Mouse (Mus musculus): ENCODE data around the gene Lrrc75a. TPM values are rescaled to one million over a fixed set of nuclear protein-coding genes. Genes with fewer than 3 reads are reported as not detected.
A peak's percentile ranks its signal among the peaks of the same experiment; 100 is the strongest.

Lrrc75a gene
- polyA plus RNA-seq, 1 experiment from 2014 or later, result 15.9 TPM

GRCm38 (mm10) chr11:62574703-62575085, 73.6 kb downstream of the Lrrc75a start:
- Histone ChIP-seq H3K9me3 (no peaks in the 10 kb centered on the region), H3K9ac (no peak overlapping the region), H3K4me1 (peaks cover 9% of the 10 kb centered on the region), H3K36me3 (no peaks in the 10 kb centered on the region), H3K4me2 (replicated peaks) (no peak overlapping the region), H3K27ac (no peak overlapping the region), H3K27me3 (replicated peaks) (peaks cover 9% of the 10 kb centered on the region), H3K4me3 (no peak overlapping the region)
- no peak for ATAC-seq (ENCODE audit: low FRiP score, low read depth)
- WGBS, result 84% methylated on average over 4 of the region's 4 CpGs

- WGBS, result 77% methylated on average over 6 of the region's 6 CpGs
- Histone ChIP-seq H3K27me3 (replicated peaks) (peaks cover 9% of the 10 kb centered on the region), H3K9me3 (no peaks in the 10 kb centered on the region), H3K27ac (no peak within 1 kb of the TSS), H3K4me1 (peaks cover 9% of the 10 kb centered on the region), H3K36me3 (no peaks in the 10 kb centered on the region), H3K9ac (peak within 1 kb of the TSS; percentile 60; the same call in 1 of the 2 replicates), H3K4me3 (peak within 1 kb of the TSS; percentile 49), H3K4me2 (replicated peaks) (peak within 1 kb of the TSS; percentile 99)
- no peak for ATAC-seq (ENCODE audit: low FRiP score, low read depth)
Observed at GRCm38 (mm10) chr11:62573959-62574702, 74.2 kb downstream of the Lrrc75a start, which contains the start of gene Trpv2. Trpv2 (plus strand) TSS chr11:62574486.

- H3K4me3 ChIP-seq, result no peak overlapping the region
- no peaks in the 10 kb centered on the region for H3K4me1 ChIP-seq
- H3K4me2 ChIP-seq (replicated peaks), result no peak overlapping the region
- no peak overlapping the region for H3K9ac ChIP-seq
- WGBS, result 75% methylated on average over 3 of the region's 3 CpGs
- no peak for ATAC-seq (ENCODE audit: low FRiP score, low read depth)
- H3K9me3 ChIP-seq, result no peaks in the 10 kb centered on the region
- H3K36me3 ChIP-seq, result no peaks in the 10 kb centered on the region
- H3K27me3 ChIP-seq (replicated peaks), result no peaks in the 10 kb centered on the region
- no peak overlapping the region for H3K27ac ChIP-seq
Observed at GRCm38 (mm10) chr11:62568300-62568699, 80.0 kb downstream of the Lrrc75a start.

- no peak for ATAC-seq (ENCODE audit: low FRiP score, low read depth)
- Histone ChIP-seq H3K27ac (no peak overlapping the region), H3K27me3 (replicated peaks) (no peaks in the 10 kb centered on the region), H3K4me3 (no peak overlapping the region), H3K4me2 (replicated peaks) (no peak overlapping the region), H3K9me3 (no peaks in the 10 kb centered on the region), H3K4me1 (no peaks in the 10 kb centered on the region), H3K9ac (no peak overlapping the region), H3K36me3 (no peaks in the 10 kb centered on the region)
- WGBS, result 71% methylated on average over 1 of the region's 1 CpGs
Observed at GRCm38 (mm10) chr11:62566211-62566610, 82.1 kb downstream of the Lrrc75a start.

- H3K4me2 ChIP-seq (replicated peaks), result no peak overlapping the region
- no peaks in the 10 kb centered on the region for H3K9me3 ChIP-seq
- no peak overlapping the region for H3K4me3 ChIP-seq
- 80% methylated on average over 7 of the region's 7 CpGs for WGBS
- no peak overlapping the region for H3K27ac ChIP-seq
- ATAC-seq (ENCODE audit: low FRiP score, low read depth), result no peak
- no peaks in the 10 kb centered on the region for H3K27me3 ChIP-seq (replicated peaks)
- no peak overlapping the region for H3K9ac ChIP-seq
- H3K36me3 ChIP-seq, result no peaks in the 10 kb centered on the region
- no peaks in the 10 kb centered on the region for H3K4me1 ChIP-seq
Observed at GRCm38 (mm10) chr11:62565747-62566146, 82.6 kb downstream of the Lrrc75a start.

- Histone ChIP-seq H3K27ac (no peak overlapping the region), H3K9me3 (no peaks in the 10 kb centered on the region), H3K4me2 (replicated peaks) (no peak overlapping the region), H3K4me3 (no peak overlapping the region), H3K9ac (no peak overlapping the region), H3K4me1 (no peaks in the 10 kb centered on the region), H3K27me3 (replicated peaks) (no peaks in the 10 kb centered on the region), H3K36me3 (no peaks in the 10 kb centered on the region)
- no peak for ATAC-seq (ENCODE audit: low FRiP score, low read depth)
- whole genome bisulfite sequencing, result 85% methylated on average over 2 of the region's 2 CpGs
Observed at GRCm38 (mm10) chr11:62563590-62563989, 84.7 kb downstream of the Lrrc75a start.

- WGBS, result 29% methylated on average over 43 of the region's 43 CpGs
- H3K9ac ChIP-seq, result peak overlapping the region; percentile 35; the same call in 1 of the 2 replicates
- no peaks in the 10 kb centered on the region for H3K9me3 ChIP-seq
- H3K36me3 ChIP-seq, result peaks cover under 1% of the 10 kb centered on the region; the same call in 1 of the 2 replicates
- peak overlapping the region; percentile 62 for H3K4me2 ChIP-seq (replicated peaks)
- H3K27me3 ChIP-seq (replicated peaks), result no peaks in the 10 kb centered on the region
- H3K4me1 ChIP-seq, result 0 out of 2 replicates have a peak, but pooled peaks cover 2% of the 10 kb centered on the region
- peak overlapping the region; percentile 29 for H3K4me3 ChIP-seq
- no peak for ATAC-seq (ENCODE audit: low FRiP score, low read depth)
- no peak overlapping the region for H3K27ac ChIP-seq
Observed at GRCm38 (mm10) chr11:62560463-62561016, 87.8 kb downstream of the Lrrc75a start.

- no peak overlapping the region for H3K27ac ChIP-seq
- 66% methylated on average over 6 of the region's 6 CpGs for WGBS
- no peaks in the 10 kb centered on the region for H3K27me3 ChIP-seq (replicated peaks)
- peaks cover 16% of the 10 kb centered on the region for H3K4me1 ChIP-seq
- ATAC-seq (ENCODE audit: low FRiP score, low read depth), result no peak
- H3K9me3 ChIP-seq, result no peaks in the 10 kb centered on the region
- H3K36me3 ChIP-seq, result peaks cover 13% of the 10 kb centered on the region; the same call in 1 of the 2 replicates
- H3K4me2 ChIP-seq (replicated peaks), result no peak overlapping the region
- H3K4me3 ChIP-seq, result no peak overlapping the region
- no peak overlapping the region for H3K9ac ChIP-seq
Observed at GRCm38 (mm10) chr11:62558961-62559646, 89.2 kb downstream of the Lrrc75a start.

GRCm38 (mm10) chr11:62558152-62558551, 90.2 kb downstream of the Lrrc75a start:
- 71% methylated on average over 2 of the region's 2 CpGs for WGBS
- H3K36me3 ChIP-seq, result peaks cover 23% of the 10 kb centered on the region
- H3K9ac ChIP-seq, result no peak overlapping the region
- H3K4me3 ChIP-seq, result no peak overlapping the region
- H3K27me3 ChIP-seq (replicated peaks), result no peaks in the 10 kb centered on the region
- no peak overlapping the region for H3K4me2 ChIP-seq (replicated peaks)
- peaks cover 26% of the 10 kb centered on the region for H3K4me1 ChIP-seq
- no peaks in the 10 kb centered on the region for H3K9me3 ChIP-seq
- ATAC-seq (ENCODE audit: low FRiP score, low read depth), result no peak
- H3K27ac ChIP-seq, result no peak overlapping the region

- Histone ChIP-seq H3K4me2 (replicated peaks) (no peak overlapping the region), H3K36me3 (peaks cover 25% of the 10 kb centered on the region), H3K27ac (no peak overlapping the region), H3K27me3 (replicated peaks) (no peaks in the 10 kb centered on the region), H3K9ac (no peak overlapping the region), H3K4me3 (no peak overlapping the region), H3K9me3 (no peaks in the 10 kb centered on the region), H3K4me1 (peaks cover 26% of the 10 kb centered on the region)
- ATAC-seq (ENCODE audit: low FRiP score, low read depth), result no peak
- 74% methylated on average over 5 of the region's 5 CpGs for WGBS
Observed at GRCm38 (mm10) chr11:62557205-62557604, 91.1 kb downstream of the Lrrc75a start.

GRCm38 (mm10) chr11:62555896-62556412, 92.4 kb downstream of the Lrrc75a start:
- Histone ChIP-seq H3K27me3 (replicated peaks) (no peaks in the 10 kb centered on the region), H3K9me3 (no peaks in the 10 kb centered on the region), H3K36me3 (peaks cover 25% of the 10 kb centered on the region), H3K4me3 (no peak overlapping the region), H3K4me1 (peaks cover 26% of the 10 kb centered on the region), H3K27ac (no peak overlapping the region), H3K9ac (no peak overlapping the region), H3K4me2 (replicated peaks) (peak overlapping the region; percentile 97; the same call in 1 of the 2 replicates)
- ATAC-seq (ENCODE audit: low FRiP score, low read depth), result no peak

- peak overlapping the region; percentile 97 for H3K4me2 ChIP-seq (replicated peaks)
- H3K27ac ChIP-seq, result no peak overlapping the region
- H3K9me3 ChIP-seq, result no peaks in the 10 kb centered on the region
- peaks cover 26% of the 10 kb centered on the region for H3K4me1 ChIP-seq
- H3K9ac ChIP-seq, result no peak overlapping the region
- H3K4me3 ChIP-seq, result no peak overlapping the region
- H3K36me3 ChIP-seq, result peaks cover 25% of the 10 kb centered on the region
- H3K27me3 ChIP-seq (replicated peaks), result no peaks in the 10 kb centered on the region
- no peak for ATAC-seq (ENCODE audit: low FRiP score, low read depth)
Observed at GRCm38 (mm10) chr11:62554934-62555517, 93.3 kb downstream of the Lrrc75a start.
